Mouse (Mus musculus) heart, postnatal 0 days (tissue): Measurements from ENCODE around the gene Phip.

Experiments used
- CTCF ChIP-seq: IDR thresholded peaks from 2 replicates; pipeline ENCODE4 v1.5.1; 2016; ENCODE audit warnings: antibody characterized with exemption, control low read depth, low read depth
- EP300 ChIP-seq: IDR thresholded peaks from 2 replicates; pipeline ENCODE4 v1.6.1; 2016; ENCODE audit warnings: antibody characterized with exemption, low read depth

GRCm38 (mm10) chr9:82971433-82971832 is 3.9 kb downstream of the Phip start:
- no peak for TF ChIP-seq CTCF
- TF ChIP-seq EP300: no peak
